Mouse (Mus musculus) midbrain, embryonic 11.5 days (tissue): Measurements from ENCODE around the gene Rbbp6. TPM values are rescaled to one million over a fixed set of nuclear protein-coding genes. Genes with fewer than 3 reads are reported as not detected.
A peak's percentile ranks its signal among the peaks of the same experiment; 100 is the strongest.

Experiments
- ATAC-seq: fragments of 200-750 bp; cut with Nextera tagmentation; 2 replicates; pipeline ENCODE4 v1.8.0; 2017; ENCODE audit warnings: moderate TSS enrichment, moderate library complexity; ENCODE audit not compliant: low FRiP score
- DNase-seq: peaks from one replicate; pipeline ENCODE4 v3.0.0; 2015; ENCODE audit warnings: low spot score; ENCODE audit errors: missing footprints
- H3K27ac ChIP-seq: fragments of 300-500 bp; sonication (generic); 2 replicates; pipeline ENCODE4 v1.5.1; 2014; ENCODE audit warnings: low read depth, low read length
- H3K27me3 ChIP-seq: fragments of 300-500 bp; sonication (generic); 2 replicates; pipeline ENCODE4 v1.6.1; 2014; ENCODE audit warnings: mild to moderate bottlenecking, low read length, moderate library complexity, mixed read lengths; ENCODE audit not compliant: control insufficient read depth, insufficient read depth
- H3K36me3 ChIP-seq: fragments of 300-500 bp; sonication (generic); 2 replicates; pipeline ENCODE4 v1.6.1; 2014; ENCODE audit warnings: mild to moderate bottlenecking, low read length, moderate library complexity, mixed read lengths; ENCODE audit not compliant: control insufficient read depth, insufficient read depth
- H3K4me1 ChIP-seq: fragments of 300-500 bp; sonication (generic); 2 replicates; pipeline ENCODE4 v1.6.1; 2014; ENCODE audit warnings: low read length; ENCODE audit not compliant: control insufficient read depth, insufficient read depth
- H3K4me2 ChIP-seq: fragments of 300-500 bp; sonication (generic); 2 replicates; pipeline ENCODE4 v1.6.1; 2014; ENCODE audit warnings: mild to moderate bottlenecking, moderate library complexity
- H3K4me3 ChIP-seq: fragments of 300-500 bp; sonication (generic); 2 replicates; pipeline ENCODE4 v1.5.1; 2014; ENCODE audit warnings: low read depth, low read length
- H3K9ac ChIP-seq: fragments of 300-500 bp; sonication (generic); 2 replicates; pipeline ENCODE4 v1.6.1; 2014; ENCODE audit warnings: low read length
- H3K9me3 ChIP-seq: fragments of 300-500 bp; sonication (generic); 2 replicates; pipeline ENCODE4 v1.6.1; 2016; ENCODE audit warnings: low read length; ENCODE audit not compliant: control insufficient read depth
- WGBS: fragments of 180-500 bp; shearing (Covaris S2); extraction: QIAGEN DNeasy Blood & Tissue Kit; methylation state at CpG from one replicate; pipeline ENCODE4 v1.1.7; 2014; 5-methylcytosine and 5-hydroxymethylcytosine counted together
- polyA plus RNA-seq: library from polyadenylated mRNA; unstranded; fragments of >200 nt; fragmentation: Nextera tagmentation; extraction: Ambion mirVana; gene quantifications from 2 replicates; pipeline ENCODE4 v1.2.1, GENCODE M21; 2014

The Rbbp6 gene
- polyA plus RNA-seq, 1 experiment from 2014 or later, result 32.8 TPM

DNA sequence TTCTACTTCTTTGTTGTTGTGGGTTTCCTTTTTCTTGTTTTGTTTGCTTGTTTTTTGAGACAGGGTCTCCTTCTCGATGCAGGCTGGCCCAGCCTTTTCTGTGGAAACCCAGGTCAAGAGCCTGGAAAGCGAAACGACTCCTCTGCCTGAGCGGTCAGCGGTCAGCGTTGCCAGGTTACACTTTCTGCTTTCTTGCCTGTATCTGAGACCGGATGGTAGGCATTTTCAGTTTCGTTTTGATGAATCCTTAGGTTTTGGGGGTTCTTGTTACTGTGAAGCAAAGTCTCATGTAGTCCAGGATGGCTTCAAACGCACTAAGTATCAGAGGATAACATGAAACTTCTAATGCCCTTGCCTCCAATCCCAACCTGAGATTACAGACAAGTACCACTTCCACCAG, 59.6 kb downstream of the Rbbp6 start:
- Histone ChIP-seq H3K27ac (no peak overlapping the region), H3K4me1 (peaks cover 5% of the 10 kb centered on the region; the same call in 1 of the 2 replicates), H3K36me3 (no peaks in the 10 kb centered on the region), H3K9me3 (no peaks in the 10 kb centered on the region), H3K4me3 (no peak overlapping the region), H3K4me2 (no peak overlapping the region), H3K27me3 (no peaks in the 10 kb centered on the region), H3K9ac (no peak overlapping the region)
- ATAC-seq (no peak), DNase-seq (no peak)
- WGBS, result 68% methylated on average over 9 of the region's 9 CpGs

DNA sequence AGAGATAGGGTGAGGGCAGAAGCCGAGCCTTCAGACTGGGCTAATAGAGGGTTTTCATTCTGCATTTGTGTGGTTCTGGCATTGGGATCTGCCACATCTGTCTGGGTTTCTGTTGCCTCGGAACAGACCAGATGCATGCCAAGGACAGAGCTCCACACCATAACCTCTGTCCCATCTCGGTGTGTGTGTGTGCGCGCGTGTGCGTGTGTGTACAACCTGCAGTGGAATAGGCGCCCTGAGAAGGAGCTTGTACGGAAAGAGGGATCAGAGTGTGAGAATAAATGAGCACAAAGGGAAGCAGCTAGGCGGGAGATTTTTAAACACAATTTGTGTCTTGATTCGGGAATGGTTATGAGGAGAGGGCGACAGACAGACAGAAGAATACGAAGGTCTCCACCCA, 64.8 kb downstream of the Rbbp6 start:
- ATAC-seq (peak; percentile 43), DNase-seq (no peak)
- Histone ChIP-seq H3K27ac (peak overlapping the region; percentile 77), H3K9me3 (no peaks in the 10 kb centered on the region), H3K27me3 (no peaks in the 10 kb centered on the region), H3K4me2 (peak overlapping the region; percentile 62), H3K4me1 (peaks cover 13% of the 10 kb centered on the region), H3K9ac (peak overlapping the region; percentile 71), H3K36me3 (no peaks in the 10 kb centered on the region), H3K4me3 (peak overlapping the region; percentile 28)
- 24% methylated on average over 13 of the region's 13 CpGs for WGBS

DNA sequence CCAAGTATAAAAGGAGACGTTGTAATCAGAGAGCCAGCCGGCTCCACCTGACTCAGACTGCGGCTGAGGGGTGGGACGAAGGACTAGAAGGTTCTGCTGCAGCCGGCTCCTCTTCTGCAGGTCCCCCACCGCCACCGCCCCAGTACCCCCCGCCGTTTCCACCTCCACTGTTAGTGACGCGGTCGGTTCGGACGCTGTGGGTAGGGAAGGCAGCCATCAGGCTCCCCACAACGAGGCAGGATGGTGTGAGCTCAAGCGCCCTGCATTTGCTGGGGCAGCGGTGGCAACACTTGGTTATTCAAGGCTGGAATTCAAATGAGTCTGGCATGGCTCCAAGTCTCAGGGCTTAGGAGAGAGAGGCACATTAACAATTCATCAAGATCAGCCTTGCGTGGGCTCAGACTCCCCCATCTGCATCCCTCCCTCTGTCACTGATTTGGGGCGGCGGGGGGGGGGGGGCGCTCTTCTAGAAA, 65.3 kb downstream of the Rbbp6 start:
- H3K27me3 ChIP-seq, result no peaks in the 10 kb centered on the region
- DNase-seq (peak; percentile 96), ATAC-seq (peak; percentile 90)
- peak overlapping the region; percentile 77 for H3K27ac ChIP-seq
- H3K4me2 ChIP-seq, result peak overlapping the region; percentile 62
- no peaks in the 10 kb centered on the region for H3K36me3 ChIP-seq
- peak overlapping the region; percentile 71 for H3K9ac ChIP-seq
- WGBS, result under 1% methylated on average over 19 of the region's 21 CpGs
- peak overlapping the region; percentile 28 for H3K4me3 ChIP-seq
- no peaks in the 10 kb centered on the region for H3K9me3 ChIP-seq
- H3K4me1 ChIP-seq, result peaks cover 13% of the 10 kb centered on the region

DNA sequence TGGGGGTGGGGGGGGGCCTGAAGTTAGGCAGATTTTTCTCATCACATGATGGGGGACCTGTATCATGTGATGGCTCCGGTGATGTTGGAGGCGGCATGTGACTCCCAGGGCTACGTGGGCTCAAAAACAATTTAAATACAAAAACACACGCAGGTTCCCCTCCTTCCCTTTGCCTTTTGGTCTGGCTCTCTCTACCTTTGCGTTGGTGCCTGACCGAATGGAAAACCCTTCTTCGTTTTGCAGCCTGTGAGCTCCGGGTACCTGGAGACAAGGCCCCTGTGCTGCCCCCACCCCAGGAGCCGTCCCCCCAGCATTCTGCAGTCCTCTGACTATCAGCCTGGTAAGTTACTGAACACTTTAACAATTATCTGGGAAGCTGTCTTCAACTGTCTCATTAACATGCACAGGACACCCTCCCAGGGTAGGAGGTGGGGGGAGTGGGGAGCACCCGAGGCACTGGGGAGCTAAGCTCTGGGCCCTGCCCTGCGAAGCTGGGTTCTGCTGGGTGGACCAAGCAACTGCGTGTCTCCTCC, 65.8 kb downstream of the Rbbp6 start:
- ATAC-seq (peak; percentile 84), DNase-seq (peak; percentile 92)
- peak overlapping the region; percentile 62 for H3K4me2 ChIP-seq
- H3K36me3 ChIP-seq, result no peaks in the 10 kb centered on the region
- H3K4me1 ChIP-seq, result peaks cover 13% of the 10 kb centered on the region
- no peaks in the 10 kb centered on the region for H3K27me3 ChIP-seq
- H3K4me3 ChIP-seq, result peak overlapping the region; percentile 28
- WGBS, result 8% methylated on average over 12 of the region's 12 CpGs
- H3K9ac ChIP-seq, result peak overlapping the region; percentile 71
- no peaks in the 10 kb centered on the region for H3K9me3 ChIP-seq
- H3K27ac ChIP-seq, result no peak overlapping the region; the same call in 1 of the 2 replicates

DNA sequence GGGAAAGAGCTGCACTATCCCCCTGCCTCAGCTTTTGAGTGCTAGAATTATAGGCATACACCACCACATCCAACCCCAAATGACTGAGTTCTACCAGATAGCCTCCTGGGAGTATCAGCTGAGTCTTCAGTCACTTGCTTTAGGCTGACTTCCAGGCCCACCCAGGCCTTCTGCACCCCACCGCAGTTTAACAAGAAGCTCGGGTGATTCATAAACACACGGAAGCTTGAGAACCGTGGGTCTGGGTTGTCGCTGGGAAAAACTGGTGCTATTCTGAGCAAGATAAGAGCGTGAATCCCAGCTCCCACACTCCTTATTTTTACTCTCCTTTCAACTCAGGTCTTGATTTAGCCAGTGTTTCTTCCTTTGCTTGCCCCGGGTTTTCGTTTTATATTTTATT, 69.8 kb downstream of the Rbbp6 start:
- no peak overlapping the region for H3K4me2 ChIP-seq
- H3K9me3 ChIP-seq, result no peaks in the 10 kb centered on the region
- H3K4me3 ChIP-seq, result no peak overlapping the region
- H3K27me3 ChIP-seq, result no peaks in the 10 kb centered on the region
- no peak for ATAC-seq
- H3K4me1 ChIP-seq, result peaks cover 6% of the 10 kb centered on the region
- H3K9ac ChIP-seq, result no peak overlapping the region
- no peak overlapping the region for H3K27ac ChIP-seq
- 92% methylated on average over 8 of the region's 8 CpGs for WGBS
- DNase-seq, result no peak
- no peaks in the 10 kb centered on the region for H3K36me3 ChIP-seq

DNA sequence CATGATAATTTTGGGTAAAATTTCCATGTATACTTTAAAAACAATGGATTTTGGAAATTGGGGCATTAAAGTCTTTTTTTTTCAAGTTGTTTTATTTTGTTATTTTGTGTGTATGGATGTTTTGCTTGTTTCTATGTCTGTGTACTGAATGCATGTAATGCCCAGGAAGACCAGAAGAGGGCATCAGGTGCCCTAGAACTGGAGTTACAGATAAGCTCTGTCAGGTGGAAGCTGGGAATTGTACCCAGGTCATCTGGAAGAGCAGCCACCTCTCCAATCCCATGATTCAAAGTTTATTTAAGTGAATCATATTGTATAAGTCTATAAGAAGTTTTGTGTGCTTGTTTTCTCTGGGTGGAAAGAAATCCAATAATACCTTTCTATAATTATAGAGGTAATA, 73.8 kb downstream of the Rbbp6 start:
- H3K9me3 ChIP-seq, result no peaks in the 10 kb centered on the region
- no peak overlapping the region for H3K9ac ChIP-seq
- no peaks in the 10 kb centered on the region for H3K36me3 ChIP-seq
- peak; percentile 79 for DNase-seq
- H3K4me1 ChIP-seq, result no peaks in the 10 kb centered on the region
- no peak for ATAC-seq
- H3K27me3 ChIP-seq, result no peaks in the 10 kb centered on the region
- no peak overlapping the region for H3K4me3 ChIP-seq
- no peak overlapping the region for H3K4me2 ChIP-seq
- H3K27ac ChIP-seq, result no peak overlapping the region

DNA sequence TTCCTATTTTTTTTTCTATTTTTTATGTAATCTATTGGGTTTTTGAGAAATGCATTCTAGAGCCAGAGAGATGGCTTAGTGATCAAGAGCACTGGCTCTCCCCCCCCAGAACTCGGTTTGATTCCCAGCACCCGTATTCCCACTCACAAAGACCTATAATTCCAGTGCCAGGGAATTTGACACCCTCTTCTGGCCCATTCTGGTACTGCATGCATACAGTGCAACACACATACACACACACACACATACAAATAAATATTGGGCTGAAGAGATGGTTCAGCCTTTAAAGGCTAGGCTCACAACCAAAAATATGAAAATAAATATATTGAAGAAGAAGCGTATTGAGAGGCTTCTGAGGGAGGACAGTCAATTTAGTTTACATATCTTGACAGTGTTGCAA, 79.7 kb downstream of the Rbbp6 start:
- ATAC-seq (no peak), DNase-seq (no peak)
- Histone ChIP-seq H3K36me3 (no peaks in the 10 kb centered on the region), H3K27ac (no peak overlapping the region), H3K27me3 (no peaks in the 10 kb centered on the region), H3K9ac (no peak overlapping the region), H3K9me3 (no peaks in the 10 kb centered on the region), H3K4me2 (no peak overlapping the region), H3K4me1 (no peaks in the 10 kb centered on the region), H3K4me3 (no peak overlapping the region)
- 95% methylated on average over 3 of the region's 3 CpGs for WGBS

DNA sequence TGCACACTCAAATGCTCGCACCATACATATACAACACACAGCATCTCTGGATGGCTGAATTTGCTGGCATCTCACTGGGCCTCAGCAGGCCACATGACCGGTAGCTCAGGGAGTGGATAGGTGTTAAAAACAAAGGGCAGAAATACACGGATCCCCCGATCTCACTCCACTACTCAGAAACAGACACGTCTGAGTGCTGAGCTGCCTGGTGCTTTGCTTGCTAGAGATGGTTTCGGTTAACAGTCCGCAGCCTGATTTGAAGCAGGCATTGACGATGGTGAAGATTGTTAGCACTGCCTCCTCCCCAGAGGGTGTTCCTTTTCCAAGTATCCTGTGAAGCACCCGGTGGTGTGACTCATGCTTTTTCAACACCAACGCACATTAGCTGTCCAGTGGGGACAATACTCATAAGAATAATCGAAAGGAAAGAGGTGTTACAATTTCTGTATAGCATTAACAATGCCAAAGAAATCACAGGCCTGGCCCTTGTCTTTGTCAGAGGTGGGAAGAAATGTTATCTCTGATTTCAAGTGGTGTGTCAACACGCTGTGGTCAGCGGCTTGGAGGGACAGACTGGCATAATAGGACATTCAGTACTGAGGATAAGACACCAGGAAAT, 81.1 kb downstream of the Rbbp6 start:
- ATAC-seq (no peak), DNase-seq (no peak)
- Histone ChIP-seq H3K9ac (no peak overlapping the region), H3K4me1 (no peaks in the 10 kb centered on the region), H3K4me3 (no peak overlapping the region), H3K27ac (no peak overlapping the region), H3K4me2 (no peak overlapping the region), H3K9me3 (no peaks in the 10 kb centered on the region), H3K36me3 (no peaks in the 10 kb centered on the region), H3K27me3 (no peaks in the 10 kb centered on the region)
- WGBS, result 82% methylated on average over 13 of the region's 13 CpGs
